Mouse (Mus musculus): Measurements from ENCODE around the gene Nek6.

Nek6 gene

GRCm38 (mm10) chr2:38501606-38502005 lies 9.8 kb upstream of the Nek6 start:
- ChIA-PET CTCF (no interaction called here), POLR2A (interaction anchor here in 2 of 4 experiments (1.0 to 1.7 kb wide), 4 partner anchors 15 to 33 kb away, joined by 3 to 5 read pairs (median 4); no protein-coding TSS in a partner anchor)

GRCm38 (mm10) chr2:38502123-38502522 lies 9.3 kb upstream of the Nek6 start:
- POLR2A ChIA-PET = interaction anchor here in 2 of 4 experiments (0.6 to 1.7 kb wide), 8 partner anchors 15 to 885 kb away, joined by 3 to 5 read pairs (median 3); no protein-coding TSS in a partner anchor
- CTCF ChIA-PET = no interaction called here

- POLR2A ChIA-PET = interaction anchor here in 2 of 4 experiments (0.8 to 1.7 kb wide), 7 partner anchors 14 to 83 kb away, joined by 3 to 5 read pairs (median 3); no protein-coding TSS in a partner anchor
- CTCF ChIA-PET = no interaction called here
Measured at GRCm38 (mm10) chr2:38502747-38503146, 8.7 kb upstream of the Nek6 start.

- CTCF ChIA-PET = no interaction called here
- POLR2A ChIA-PET = interaction anchor here in 2 of 4 experiments (0.6 to 1.3 kb wide), 4 partner anchors 18 to 70 kb away, joined by 3 to 5 read pairs (median 3); no protein-coding TSS in a partner anchor
Measured at GRCm38 (mm10) chr2:38504311-38504710, 7.1 kb upstream of the Nek6 start.

DNA sequence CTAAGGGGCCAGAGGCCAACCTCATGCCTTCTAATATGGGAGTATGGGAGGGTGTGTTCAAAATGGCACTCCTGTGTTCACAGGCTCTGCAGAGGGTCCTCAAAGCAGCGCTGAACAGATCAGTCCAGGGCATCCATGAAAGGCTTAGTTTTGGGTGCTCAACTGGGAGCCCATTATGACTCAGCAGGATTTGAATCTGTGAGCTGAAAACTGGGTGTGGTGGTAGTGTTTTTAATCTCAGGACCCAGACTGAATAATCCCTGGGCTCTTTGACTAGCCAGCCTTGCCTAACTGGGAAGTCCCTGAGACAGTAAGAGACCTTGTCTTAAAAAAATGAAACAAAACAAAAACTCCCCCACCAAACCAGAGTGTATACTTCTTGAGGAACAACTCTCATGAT lies 4.3 kb upstream of the Nek6 start:
- ChIA-PET POLR2A (interaction anchor here in 1 of 4 experiments (1.6 kb wide), 1 partner anchor 8 kb away, joined by 5 read pairs; no protein-coding TSS in a partner anchor), CTCF (interaction anchor here in 1 of 4 experiments (0.5 kb wide), 1 partner anchor 110 kb away, joined by 4 read pairs; no protein-coding TSS in a partner anchor)

GRCm38 (mm10) chr2:38509004-38509719 lies 2.3 kb upstream of the Nek6 start:
- POLR2A ChIA-PET = interaction anchor here in 2 of 4 experiments (0.9 to 1.6 kb wide), 5 partner anchors 11 to 39 kb away, joined by 3 read pairs; no protein-coding TSS in a partner anchor
- CTCF ChIA-PET = interaction anchor here in 2 of 4 experiments (1.1 to 1.3 kb wide), 2 partner anchors 89 kb away, joined by 3 read pairs; no protein-coding TSS in a partner anchor

GRCm38 (mm10) chr2:38510120-38510519 lies 1.3 kb upstream of the Nek6 start:
- ChIA-PET CTCF (interaction anchor here in 2 of 4 experiments (1.0 to 1.1 kb wide), 2 partner anchors 37 to 88 kb away, joined by 3 read pairs; no protein-coding TSS in a partner anchor), POLR2A (interaction anchor here in 2 of 4 experiments (0.9 to 1.1 kb wide), 4 partner anchors 12 to 38 kb away, joined by 3 read pairs; no protein-coding TSS in a partner anchor)

- POLR2A ChIA-PET = interaction anchor here in 3 of 4 experiments (1.1 to 2.1 kb wide), 6 partner anchors 11 to 74 kb away, joined by 3 to 10 read pairs (median 4); no protein-coding TSS in a partner anchor
- CTCF ChIA-PET = interaction anchor here in 3 of 4 experiments (0.6 to 1.2 kb wide), 3 partner anchors 9 to 97 kb away, joined by 3 read pairs; no protein-coding TSS in a partner anchor
Measured at GRCm38 (mm10) chr2:38512308-38513182, 1.1 kb downstream of the Nek6 start.

DNA sequence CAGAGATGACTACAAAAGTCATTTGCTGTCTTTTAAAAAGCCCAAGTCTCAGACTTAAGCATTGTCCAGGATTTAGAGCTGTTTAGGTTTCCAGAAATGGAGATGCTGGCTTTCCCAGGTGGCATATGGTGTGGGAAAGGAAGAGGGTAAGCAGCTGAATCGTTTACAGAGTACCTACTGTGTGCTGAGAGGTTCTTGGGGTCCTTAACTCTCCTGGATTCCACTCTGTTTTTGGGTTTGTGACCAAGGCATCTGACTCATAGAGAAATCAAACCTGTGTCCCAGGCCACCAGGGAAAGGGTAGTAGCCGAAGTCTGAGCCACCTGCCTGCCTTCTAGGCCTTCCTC lies 1.7 kb downstream of the Nek6 start:
- CTCF ChIA-PET = interaction anchor here in 1 of 4 experiments (0.6 kb wide), 1 partner anchor 96 kb away, joined by 3 read pairs; no protein-coding TSS in a partner anchor
- POLR2A ChIA-PET = interaction anchor here in 2 of 4 experiments (0.8 to 2.1 kb wide), 7 partner anchors 10 to 73 kb away, joined by 3 to 10 read pairs (median 3); no protein-coding TSS in a partner anchor

DNA sequence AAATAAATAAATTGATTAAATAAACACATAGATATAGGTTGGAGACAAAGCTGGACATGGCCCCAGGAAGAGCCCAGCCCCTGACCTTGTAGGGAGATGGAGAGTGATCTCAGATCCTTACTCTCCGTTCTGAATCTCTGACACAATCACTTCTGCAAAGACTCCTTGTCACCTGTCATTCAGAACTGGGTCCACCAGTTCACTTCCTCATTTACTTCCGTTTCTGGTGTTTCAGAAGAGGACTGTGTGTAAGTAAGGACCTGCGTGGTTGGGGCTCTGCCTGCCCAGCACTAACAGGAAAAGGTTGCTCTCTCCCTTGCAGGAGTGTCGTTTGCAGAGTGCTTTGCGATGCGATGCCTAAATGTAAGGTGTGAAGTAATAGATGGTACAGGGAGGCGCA lies 3.0 kb downstream of the Nek6 start:
- POLR2A ChIA-PET = interaction anchor here in 3 of 4 experiments (0.5 to 1.8 kb wide), 7 partner anchors 8 to 182 kb away, joined by 3 to 5 read pairs (median 3); partner anchors contain the start of gene Lhx2 (in 1 of the 3)

DNA sequence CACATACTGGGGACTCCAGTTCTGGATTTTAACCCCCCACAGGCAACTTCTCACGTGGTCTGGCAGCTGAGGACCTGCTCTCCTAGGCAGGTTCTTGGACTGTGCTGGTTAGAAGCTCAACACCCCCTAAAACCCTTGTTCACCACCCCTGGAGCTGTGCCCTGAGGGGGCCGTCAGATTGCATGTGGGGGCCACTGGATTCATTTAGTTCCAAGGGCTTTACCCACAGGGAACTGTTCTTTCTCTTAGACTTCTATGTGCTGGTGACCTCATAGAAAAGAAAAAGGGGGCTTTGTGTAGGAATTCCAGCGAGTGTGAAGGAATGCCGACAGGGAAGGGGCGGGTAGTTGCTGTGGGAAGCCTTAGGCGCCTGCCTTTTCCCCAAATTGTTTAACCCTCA lies 4.0 kb downstream of the Nek6 start:
- CTCF ChIA-PET = no interaction called here
- POLR2A ChIA-PET = interaction anchor here in 2 of 4 experiments (0.6 to 1.8 kb wide), 4 partner anchors 9 to 43 kb away, joined by 3 to 8 read pairs (median 5); no protein-coding TSS in a partner anchor

More for the DNA sequence above, 3.0 kb downstream of the Nek6 start:
- CTCF ChIA-PET = no interaction called here

DNA sequence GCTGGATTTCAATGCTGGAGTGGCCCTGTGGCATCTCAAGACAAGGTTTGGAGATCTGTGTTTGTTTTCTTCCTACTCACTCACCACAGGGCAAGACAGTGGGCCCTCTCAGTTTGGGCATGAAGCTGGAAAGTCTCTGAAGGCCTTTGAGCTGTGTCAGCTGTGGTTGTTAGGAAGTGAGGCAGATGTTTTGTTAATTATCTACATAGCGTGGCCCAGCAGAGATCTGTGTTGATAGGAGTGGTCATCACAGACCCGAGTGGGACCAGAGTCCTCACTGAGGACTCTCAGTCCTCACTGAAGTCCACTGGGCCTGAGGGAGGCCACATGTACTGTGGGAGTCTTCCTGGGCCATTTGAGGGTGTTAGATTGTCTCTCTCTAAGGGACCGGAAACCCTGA lies 5.0 kb downstream of the Nek6 start:
- CTCF ChIA-PET = interaction anchor here (0.6 to 1.0 kb wide), 5 partner anchors 33 to 259 kb away, joined by 3 to 6 read pairs (median 4); no protein-coding TSS in a partner anchor
- POLR2A ChIA-PET = interaction anchor here in 2 of 4 experiments (0.9 to 2.3 kb wide), 12 partner anchors 8 to 54 kb away, joined by 3 to 10 read pairs (median 4); no protein-coding TSS in a partner anchor

GRCm38 (mm10) chr2:38517045-38517444 lies 5.6 kb downstream of the Nek6 start:
- POLR2A ChIA-PET = interaction anchor here (0.6 to 2.3 kb wide), 16 partner anchors 9 to 423 kb away, joined by 3 to 10 read pairs (median 3); no protein-coding TSS in a partner anchor
- CTCF ChIA-PET = interaction anchor here (0.6 to 1.0 kb wide), 7 partner anchors 25 to 113 kb away, joined by 3 to 6 read pairs (median 5); no protein-coding TSS in a partner anchor

GRCm38 (mm10) chr2:38518719-38519118 lies 7.3 kb downstream of the Nek6 start:
- POLR2A ChIA-PET = interaction anchor here in 2 of 4 experiments (0.6 to 2.4 kb wide), 3 partner anchors 17 to 35 kb away, joined by 3 to 7 read pairs (median 3); no protein-coding TSS in a partner anchor
- CTCF ChIA-PET = no interaction called here

DNA sequence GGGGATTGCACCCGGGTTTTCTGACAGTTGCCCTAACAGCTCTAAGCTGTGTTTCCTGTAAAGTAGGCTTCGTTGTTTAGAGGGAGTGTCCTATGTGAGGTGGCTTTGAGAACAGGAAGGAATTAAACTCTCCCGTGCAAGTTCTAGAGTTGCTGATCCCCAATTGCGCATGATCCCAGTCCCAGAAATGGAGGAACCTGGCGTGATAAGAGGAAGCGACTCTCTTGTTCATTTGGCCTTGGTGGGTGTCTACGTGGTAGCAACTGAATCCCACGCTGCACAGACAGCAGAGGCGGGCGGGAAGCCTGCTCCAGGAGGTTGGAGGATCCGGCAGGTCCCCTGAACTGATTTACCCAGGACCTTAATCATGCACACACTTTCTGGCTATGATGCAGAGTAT lies 8.5 kb downstream of the Nek6 start:
- ChIA-PET CTCF (no interaction called here), POLR2A (interaction anchor here in 3 of 4 experiments (0.8 to 2.4 kb wide), 5 partner anchors 9 to 27 kb away, joined by 3 to 7 read pairs (median 4); no protein-coding TSS in a partner anchor)

GRCm38 (mm10) chr2:38521618-38522017 lies 10.2 kb downstream of the Nek6 start:
- CTCF ChIA-PET = interaction anchor here in 2 of 4 experiments (0.6 to 1.3 kb wide), 5 partner anchors 9 to 706 kb away, joined by 3 to 4 read pairs (median 3); no protein-coding TSS in a partner anchor

DNA sequence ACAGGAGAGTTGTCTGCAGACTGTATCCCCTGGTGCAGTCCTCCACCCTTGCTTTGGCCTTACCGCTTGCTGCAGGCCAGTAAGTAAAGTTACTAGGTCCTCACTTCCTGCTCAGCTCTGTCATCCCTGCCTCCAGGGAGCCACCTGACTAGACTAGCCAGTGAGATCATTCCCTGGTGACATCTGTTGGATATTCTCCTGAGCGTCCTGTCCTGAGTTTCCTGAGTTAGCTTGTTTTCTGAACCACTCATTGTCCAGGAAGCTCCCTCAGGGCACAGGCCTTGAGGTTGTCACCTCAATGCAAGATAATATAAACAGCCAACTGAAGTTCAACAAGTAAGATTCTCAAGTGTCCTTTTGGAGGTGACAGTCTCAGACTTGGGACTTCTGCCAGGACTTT lies 10.9 kb downstream of the Nek6 start:
- POLR2A ChIA-PET = interaction anchor here in 3 of 4 experiments (0.6 to 7.4 kb wide), 15 partner anchors 8 to 70 kb away, joined by 3 to 58 read pairs (median 3); partner anchors contain the start of gene Nek6 (in 1 of the 3)

More at GRCm38 (mm10) chr2:38521618-38522017, 10.2 kb downstream of the Nek6 start:
- POLR2A ChIA-PET = interaction anchor here in 3 of 4 experiments (0.8 to 7.4 kb wide), 9 partner anchors 9 to 36 kb away, joined by 3 to 58 read pairs (median 6); partner anchors contain the start of gene Nek6 (in 1 of the 3)

More for the DNA sequence above, 10.9 kb downstream of the Nek6 start:
- CTCF ChIA-PET = interaction anchor here in 2 of 4 experiments (0.6 to 1.3 kb wide), 5 partner anchors 10 to 137 kb away, joined by 3 to 4 read pairs (median 3); no protein-coding TSS in a partner anchor
